In genomic region chr6:31159240-31159639, GRCm38 (mm10) we compare ENCODE assay signal across 9 mouse cellular contexts.
DNase-seq lines count a peak whose midpoint lies in the region; ATAC-seq and TF ChIP-seq lines count a peak whose summit lies in the region.
"Had no signal": no experiment of that assay in that cellular context is flagged by ENCODE, and none has a peak within 500 bp of the region (broad histone marks: within the 10 kb centered on the region; RNA-seq: fewer than 3 reads in every experiment).

No protein-coding gene starts in this region.

- peaks cover 3% of the 10 kb centered on the region; the same call in 1 of the 2 replicates for H3K4me1 ChIP-seq in liver, postnatal 0 days (ENCODE audit: insufficient read depth)
- H3K4me1 ChIP-seq in liver, embryonic 11.5 days (replicated peaks; ENCODE audit: control insufficient read depth, insufficient read depth, low read length) = no peaks in the 10 kb centered on the region
- H3K4me1 ChIP-seq in embryonic facial prominence, embryonic 10.5 days = peaks cover 11% of the 10 kb centered on the region
- H3K4me1 ChIP-seq in neural tube, embryonic 14.5 days (ENCODE audit: control insufficient read depth, insufficient read depth, low read length) = 0 out of 2 replicates have a peak, but pooled peaks cover 3% of the 10 kb centered on the region

- peak; percentile 64; the same call in 1 of the 2 replicates for ATAC-seq in liver, postnatal 0 days
- ATAC-seq in liver, embryonic 11.5 days (replicated peaks; ENCODE audit: low FRiP score) = no peak
- no peak for ATAC-seq in neural tube, embryonic 14.5 days (ENCODE audit: low read depth)

- no peaks in the 10 kb centered on the region for H3K9me3 ChIP-seq in liver, postnatal 0 days (ENCODE audit: low read length)
- no peaks in the 10 kb centered on the region for H3K9me3 ChIP-seq in liver, embryonic 11.5 days (ENCODE audit: control insufficient read depth, low read length)
- H3K9me3 ChIP-seq in embryonic facial prominence, embryonic 10.5 days = no peaks in the 10 kb centered on the region
- no peaks in the 10 kb centered on the region for H3K9me3 ChIP-seq in neural tube, embryonic 14.5 days (ENCODE audit: control insufficient read depth, low read length)
- H3K9me3 ChIP-seq: limb, embryonic 13.5 days had no signal

- H3K36me3 ChIP-seq in liver, postnatal 0 days (replicated peaks; ENCODE audit: insufficient read depth, low read length) = no peaks in the 10 kb centered on the region
- no peaks in the 10 kb centered on the region for H3K36me3 ChIP-seq in liver, embryonic 11.5 days (ENCODE audit: control insufficient read depth, insufficient read depth, low read length)
- no peaks in the 10 kb centered on the region for H3K36me3 ChIP-seq in embryonic facial prominence, embryonic 10.5 days (replicated peaks)
- H3K36me3 ChIP-seq in neural tube, embryonic 14.5 days (ENCODE audit: control insufficient read depth, insufficient read depth, low read length) = no peaks in the 10 kb centered on the region
- H3K36me3 ChIP-seq: limb, embryonic 13.5 days had no signal

- no peaks in the 10 kb centered on the region for H3K27me3 ChIP-seq in liver, postnatal 0 days (ENCODE audit: insufficient read depth, low read length)
- H3K27me3 ChIP-seq in liver, embryonic 11.5 days (replicated peaks; ENCODE audit: control insufficient read depth, insufficient read depth, low read length) = no peaks in the 10 kb centered on the region
- no peaks in the 10 kb centered on the region for H3K27me3 ChIP-seq in embryonic facial prominence, embryonic 10.5 days (replicated peaks; ENCODE audit: low read depth, poor library complexity, severe bottlenecking)
- no peaks in the 10 kb centered on the region for H3K27me3 ChIP-seq in neural tube, embryonic 14.5 days (ENCODE audit: control insufficient read depth, insufficient read depth, low read length)

- no peak overlapping the region for H3K27ac ChIP-seq in liver, postnatal 0 days (ENCODE audit: low read depth)
- no peak overlapping the region for H3K27ac ChIP-seq in liver, embryonic 11.5 days (ENCODE audit: low read depth, low read length)
- H3K27ac ChIP-seq in embryonic facial prominence, embryonic 10.5 days (replicated peaks) = 0 out of 2 replicates have a peak overlapping the region, but pooled peaks have one; percentile 24
- H3K27ac ChIP-seq in neural tube, embryonic 14.5 days (ENCODE audit: low read depth, low read length) = no peak overlapping the region
- H3K27ac ChIP-seq: limb, embryonic 13.5 days had no signal

- TF ChIP-seq EP300 in liver, postnatal 0 days (IDR thresholded peaks at IDR 0.05; ENCODE audit: low read depth) = no peak

- DNase-seq in liver, postnatal 0 days = no peak
- no peak for DNase-seq in liver, embryonic 11.5 days (ENCODE audit: low spot score)
- DNase-seq in embryonic facial prominence, embryonic 10.5 days (ENCODE audit: low spot score) = no peak
- peak; percentile 33 for DNase-seq in kidney, postnatal 10 days
- no peak for DNase-seq in spleen, postnatal 36 days (ENCODE audit: low spot score in 2 of 2)
- no peak for DNase-seq in cerebellum, postnatal 25 days
- DNase-seq in left cerebral cortex, adult 11 months (ENCODE audit: low spot score) = no peak

- peak overlapping the region; percentile 22; the same call in 1 of the 2 replicates for H3K4me2 ChIP-seq in liver, postnatal 0 days (ENCODE audit: low read depth, low read length)
- no peak overlapping the region for H3K4me2 ChIP-seq in liver, embryonic 11.5 days
- peak overlapping the region; percentile 23; the same call in 1 of the 2 replicates for H3K4me2 ChIP-seq in neural tube, embryonic 14.5 days (ENCODE audit: low read depth, low read length)
- H3K4me2 ChIP-seq: limb, embryonic 13.5 days had no signal

- H3K4me3 ChIP-seq in liver, postnatal 0 days (ENCODE audit: low read depth, low read length) = no peak overlapping the region
- no peak overlapping the region for H3K4me3 ChIP-seq in liver, embryonic 11.5 days (ENCODE audit: low read depth, low read length)
- no peak overlapping the region for H3K4me3 ChIP-seq in embryonic facial prominence, embryonic 10.5 days
- H3K4me3 ChIP-seq in neural tube, embryonic 14.5 days (ENCODE audit: low read depth, low read length) = no peak overlapping the region
- H3K4me3 ChIP-seq: limb, embryonic 13.5 days had no signal

- no peak for TF ChIP-seq CTCF in liver, postnatal 0 days (IDR thresholded peaks at IDR 0.05; ENCODE audit: low read depth)

- no peak overlapping the region for H3K9ac ChIP-seq in liver, postnatal 0 days (replicated peaks)
- no peak overlapping the region for H3K9ac ChIP-seq in liver, embryonic 11.5 days (ENCODE audit: low read depth, low read length)
- no peak overlapping the region for H3K9ac ChIP-seq in neural tube, embryonic 14.5 days (replicated peaks; ENCODE audit: low read depth, low read length)
- H3K9ac ChIP-seq: limb, embryonic 13.5 days had no signal

- WGBS in liver, postnatal 0 days (ENCODE audit: insufficient replicate concordance) = 48% methylated on average over 8 of the region's 8 CpGs
- whole genome bisulfite sequencing in liver, embryonic 11.5 days = 59% methylated on average over 8 of the region's 8 CpGs
- 71% methylated on average over 8 of the region's 8 CpGs for WGBS in embryonic facial prominence, embryonic 10.5 days
- 34% methylated on average over 8 of the region's 8 CpGs for WGBS in neural tube, embryonic 14.5 days
